Mouse (Mus musculus) olfactory bulb, adult 2 months (tissue): Measurements from ENCODE around the gene Ube4b. TPM values are rescaled to one million over a fixed set of nuclear protein-coding genes. Genes with fewer than 3 reads are reported as not detected.

Experiments
- H3K27ac ChIP-seq: fragments of 200-500 bp; 2 replicates; pipeline ENCODE4 v1.5.1; 2012; ENCODE audit warnings: low read depth, low read length; ENCODE audit not compliant: insufficient read depth
- H3K4me1 ChIP-seq: fragments of 200-500 bp; 2 replicates; pipeline ENCODE4 v1.6.1; 2012; ENCODE audit warnings: low read length; ENCODE audit not compliant: control insufficient read depth, insufficient read depth
- H3K4me3 ChIP-seq: fragments of 200-500 bp; 2 replicates; pipeline ENCODE4 v1.5.1; 2012; ENCODE audit warnings: mild to moderate bottlenecking, low read depth, low read length, moderate library complexity; ENCODE audit not compliant: insufficient read depth
- CTCF ChIP-seq: fragments of 200-500 bp; IDR thresholded peaks from 2 replicates; pipeline ENCODE4 v1.5.1; 2012; ENCODE audit warnings: low read depth, mild to moderate bottlenecking, low read length, moderate library complexity; ENCODE audit not compliant: insufficient read depth
- POLR2A ChIP-seq: fragments of 200-500 bp; IDR thresholded peaks from 2 replicates; pipeline ENCODE4 v1.6.1; 2012; ENCODE audit warnings: mild to moderate bottlenecking, low read depth, low read length, moderate library complexity; ENCODE audit not compliant: insufficient read depth
- WGBS: fragments of 180-500 bp; shearing (Covaris S2); methylation state at CpG from one replicate; pipeline ENCODE4 v1.1.7; 2018; 5-methylcytosine and 5-hydroxymethylcytosine counted together
- polyA plus RNA-seq: library from polyadenylated mRNA; stranded (reverse); fragments of >200 nt; gene quantifications from 2 replicates; pipeline ENCODE4 v1.2.4, GENCODE M21; 2012; ENCODE audit warnings: low replicate concordance; ENCODE audit not compliant: missing spikeins, insufficient read depth, insufficient read length

Gene Ube4b
- polyA plus RNA-seq, 1 experiment = not detected

DNA sequence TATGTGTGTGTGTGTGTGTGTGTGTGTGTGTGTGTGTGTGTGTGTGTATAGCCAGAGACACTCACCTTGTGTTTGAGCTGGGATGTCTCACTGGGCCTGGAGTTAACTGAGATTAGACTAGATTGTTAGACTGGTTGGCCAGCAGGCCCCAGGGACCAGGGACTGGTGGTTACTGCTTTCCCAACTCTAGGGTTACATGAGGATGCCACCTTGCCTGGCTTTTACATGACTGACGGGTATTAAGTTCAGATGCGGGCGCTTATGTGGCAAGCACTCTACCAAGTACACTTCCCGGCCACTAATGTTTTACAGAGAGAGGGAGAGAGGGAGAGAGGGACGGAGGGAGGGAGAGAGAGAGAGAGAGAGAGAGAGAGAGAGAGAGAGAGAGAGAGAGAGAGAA lies 114.6 kb downstream of the Ube4b start:
- WGBS = 94% methylated on average over 5 of the region's 5 CpGs
- H3K4me3 ChIP-seq = no peak overlapping the region
- H3K4me1 ChIP-seq = no peaks in the 10 kb centered on the region
- H3K27ac ChIP-seq = no peak overlapping the region
- TF ChIP-seq POLR2A (no peak), CTCF (no peak)

DNA sequence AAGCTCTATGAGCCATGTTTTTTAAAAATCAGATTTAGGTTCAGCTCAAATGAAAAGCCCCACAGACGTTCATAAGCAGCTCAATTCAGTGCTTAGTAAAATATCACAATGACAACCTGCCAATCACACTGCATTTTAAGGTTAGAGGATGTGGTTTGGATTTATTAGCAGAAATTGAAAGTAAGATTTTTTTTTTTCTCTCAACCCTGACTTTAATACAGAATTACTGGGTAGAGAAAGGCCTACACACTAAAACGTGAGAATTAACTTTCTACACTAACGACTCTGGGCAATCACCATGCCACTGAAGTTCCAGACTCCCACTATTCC lies 118.1 kb downstream of the Ube4b start:
- peak overlapping the region; percentile 63 for H3K4me3 ChIP-seq
- no peak overlapping the region for H3K27ac ChIP-seq
- no peak for TF ChIP-seq POLR2A
- no peak for TF ChIP-seq CTCF
- H3K4me1 ChIP-seq = peaks cover 5% of the 10 kb centered on the region; the same call in 1 of the 2 replicates
- WGBS = 51% methylated on average over 3 of the region's 3 CpGs

DNA sequence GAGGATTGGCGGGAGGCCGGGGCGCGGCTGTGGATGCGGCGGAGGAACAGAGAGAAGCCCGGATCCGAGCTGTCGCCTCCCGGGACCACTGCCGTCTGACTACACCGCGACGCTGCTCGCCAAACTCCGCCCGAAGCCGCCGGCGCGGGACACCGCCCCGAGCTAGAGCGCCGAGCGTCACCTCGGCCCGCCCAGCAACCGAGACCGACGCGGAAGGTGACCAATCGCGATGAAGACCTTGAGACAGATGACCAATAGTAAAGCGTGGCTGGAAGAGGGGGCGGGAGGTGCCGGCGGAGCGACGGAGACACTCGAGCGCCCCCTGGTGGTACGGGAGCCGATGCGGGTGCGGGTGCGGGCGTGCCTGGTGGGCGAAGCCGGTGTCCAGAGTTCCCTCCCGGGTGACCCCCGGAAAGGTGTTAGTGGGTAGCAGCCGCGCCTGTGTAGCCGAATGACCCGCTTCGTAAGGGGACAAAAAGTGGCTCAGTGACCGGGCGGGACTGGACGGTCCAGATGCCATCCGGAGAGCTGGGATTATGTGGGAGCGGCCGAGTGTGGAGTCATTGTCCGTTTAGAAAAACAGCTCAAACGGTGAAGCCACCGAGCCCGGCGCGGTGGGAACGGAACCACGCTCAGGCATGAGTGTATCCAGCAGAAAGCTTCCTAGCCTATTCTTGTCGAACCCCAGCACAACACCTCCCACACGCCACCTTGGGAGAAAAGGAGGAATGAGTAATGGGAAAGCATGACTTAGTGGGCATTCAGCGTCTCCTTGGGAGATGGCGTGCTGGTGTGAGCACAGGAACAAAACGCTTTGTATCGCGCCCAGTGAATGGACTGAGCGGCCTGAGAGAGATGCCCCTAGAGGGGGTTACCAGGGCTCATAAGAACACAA lies 118.7 kb downstream of the Ube4b start, which contains the start of gene Kif1b:
Kif1b (minus strand) TSS at position 98 of the 895 bp plus-strand sequence.
- WGBS = under 1% methylated on average over 79 of the region's 79 CpGs
- Histone ChIP-seq H3K4me1 (peaks cover 5% of the 10 kb centered on the region; the same call in 1 of the 2 replicates), H3K27ac (peak within 1 kb of the TSS; percentile 84), H3K4me3 (peak within 1 kb of the TSS; percentile 83)
- peak; percentile 95 for TF ChIP-seq POLR2A
- TF ChIP-seq CTCF = peak; percentile 97

DNA sequence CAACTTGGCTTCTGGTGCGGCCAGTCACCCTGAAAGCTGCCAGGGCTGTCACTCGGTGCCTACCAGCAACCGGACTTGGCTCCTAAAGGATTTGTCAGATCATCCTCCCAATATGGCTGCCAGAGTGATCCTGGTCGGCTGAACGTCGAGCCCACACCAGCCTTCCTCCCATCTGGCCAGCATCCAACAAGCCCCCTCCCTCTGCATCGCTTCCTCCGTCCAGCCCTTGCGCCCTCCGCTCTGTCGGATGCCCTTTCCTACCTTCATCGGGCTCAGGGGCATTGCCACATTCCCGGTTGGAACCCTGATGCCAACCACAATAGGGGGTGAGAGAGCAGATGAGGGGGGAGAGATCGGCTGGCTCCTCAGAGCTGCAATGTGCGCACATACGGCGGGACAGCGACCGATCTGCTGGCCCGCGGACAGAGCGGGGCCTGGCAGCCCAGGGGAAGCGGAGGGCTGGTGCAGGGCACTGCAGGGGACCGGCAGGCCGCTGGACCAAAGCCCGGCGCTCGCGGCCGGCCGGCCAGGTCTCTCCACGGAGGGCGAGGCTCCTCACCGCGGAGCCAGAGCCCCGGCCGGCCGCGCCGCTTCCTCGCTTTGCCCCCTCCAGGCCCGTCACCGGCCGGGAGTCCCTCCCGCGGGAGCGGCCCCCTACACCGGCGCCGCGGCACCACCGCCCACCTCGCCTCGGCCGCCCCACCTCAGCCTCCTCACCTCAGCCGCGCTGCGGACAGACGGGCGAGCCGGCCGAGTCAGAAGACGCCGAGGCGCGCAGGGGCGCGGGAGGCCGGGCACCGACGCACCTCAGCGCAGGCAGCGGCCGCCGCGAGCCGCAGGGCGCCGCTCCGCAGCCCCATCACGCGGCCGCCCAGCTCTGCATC lies 119.6 kb downstream of the Ube4b start:
- TF ChIP-seq POLR2A (no peak), CTCF (no peak)
- peak overlapping the region; percentile 83 for H3K4me3 ChIP-seq
- H3K27ac ChIP-seq = peak overlapping the region; percentile 84
- H3K4me1 ChIP-seq = peaks cover 5% of the 10 kb centered on the region; the same call in 1 of the 2 replicates
- WGBS = under 1% methylated on average over 81 of the region's 83 CpGs

DNA sequence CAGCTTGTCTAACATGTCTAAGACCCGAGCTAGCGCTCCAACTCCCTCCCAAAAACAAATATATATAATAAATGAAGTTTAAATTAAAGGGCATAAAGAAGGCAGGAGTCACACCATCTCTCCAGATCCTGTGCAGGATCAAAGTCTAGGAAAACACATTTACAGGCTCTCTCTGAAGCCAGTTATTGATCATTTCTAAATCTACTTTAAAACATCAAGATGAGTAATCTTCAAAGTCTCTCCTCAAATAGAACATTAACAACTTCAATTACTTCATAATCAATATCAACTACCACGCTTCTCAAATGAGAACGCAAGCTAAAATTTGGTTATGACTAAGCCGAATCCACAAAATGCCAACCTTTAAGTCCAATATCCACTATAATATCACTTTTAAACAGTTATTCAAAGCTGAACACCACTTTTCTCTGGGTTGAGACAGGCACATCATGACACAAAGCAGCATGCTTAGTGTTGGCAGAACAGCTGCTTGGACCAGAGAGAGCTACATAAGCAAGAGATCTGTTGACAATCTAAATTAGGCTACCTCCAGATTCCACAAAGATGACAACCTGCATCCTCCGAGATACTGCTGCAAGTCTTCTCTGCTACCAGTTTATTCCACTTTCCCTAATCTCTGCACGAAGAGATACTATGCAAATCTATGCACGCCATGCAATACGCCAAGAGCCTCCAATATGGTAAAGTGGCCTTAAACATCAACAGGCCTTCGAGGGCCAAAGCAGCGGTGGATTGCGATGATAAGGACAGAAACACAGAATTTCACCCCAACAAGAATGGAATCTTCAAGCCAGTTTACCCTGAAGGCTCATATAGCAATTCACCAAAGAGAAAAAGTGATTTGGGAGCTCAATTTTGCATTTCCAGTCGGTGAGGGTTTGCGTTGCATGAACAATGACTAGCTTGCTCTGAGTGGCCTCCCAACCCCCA lies 120.5 kb downstream of the Ube4b start:
- peaks cover 11% of the 10 kb centered on the region for H3K4me1 ChIP-seq
- 46% methylated on average over 14 of the region's 14 CpGs for WGBS

DNA sequence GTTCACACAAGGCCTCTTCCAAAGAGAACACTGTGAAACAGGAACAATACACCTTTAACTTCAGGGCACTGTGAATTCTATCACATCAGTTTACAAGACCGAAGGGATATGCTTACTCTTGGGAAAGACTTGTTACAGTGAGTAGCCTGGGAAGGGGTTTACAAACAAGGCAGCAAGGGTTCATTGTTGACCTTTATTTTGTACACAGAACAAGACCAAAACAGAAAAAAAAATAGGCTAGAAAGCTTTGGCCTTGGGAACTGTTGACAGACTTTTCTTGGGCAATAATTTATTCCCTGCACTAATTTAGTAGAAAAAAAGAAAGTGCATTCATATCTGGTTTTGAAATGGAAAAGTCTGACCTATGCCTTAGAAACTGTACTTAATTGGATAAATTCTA lies 122.1 kb downstream of the Ube4b start:
- no peak overlapping the region for H3K4me3 ChIP-seq

More for the DNA sequence above, 120.5 kb downstream of the Ube4b start:
- peak overlapping the region; percentile 84 for H3K27ac ChIP-seq
- H3K4me3 ChIP-seq = peak overlapping the region; percentile 83
- TF ChIP-seq CTCF (no peak), POLR2A (no peak)

DNA sequence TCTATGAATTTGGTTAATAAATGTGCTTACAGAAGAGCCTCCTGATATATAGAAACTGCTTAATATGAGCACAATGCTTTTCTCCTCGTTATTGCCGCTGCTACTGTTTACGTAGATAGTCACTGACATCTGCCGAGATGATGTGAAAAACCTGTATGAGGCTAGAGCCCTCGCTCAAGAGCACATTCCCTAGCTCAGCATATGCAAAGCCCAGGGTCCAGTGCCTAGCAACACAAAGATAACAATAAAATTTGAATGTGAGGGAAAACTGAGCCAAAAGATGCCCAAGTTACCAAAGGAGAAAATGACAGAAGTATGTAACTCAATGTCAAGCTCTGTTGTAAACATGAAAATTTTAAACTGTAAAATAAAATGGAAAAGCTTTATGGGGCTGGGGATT lies 123.0 kb downstream of the Ube4b start:
- TF ChIP-seq CTCF = no peak
- no peak for TF ChIP-seq POLR2A
- Histone ChIP-seq H3K27ac (no peak overlapping the region), H3K4me1 (peaks cover 11% of the 10 kb centered on the region), H3K4me3 (no peak overlapping the region)
- 71% methylated on average over 5 of the region's 5 CpGs for WGBS

More for the DNA sequence above, 122.1 kb downstream of the Ube4b start:
- WGBS = 59% methylated on average over 1 of the region's 1 CpGs
- TF ChIP-seq CTCF = no peak
- TF ChIP-seq POLR2A = no peak
- H3K27ac ChIP-seq = no peak overlapping the region
- peaks cover 11% of the 10 kb centered on the region for H3K4me1 ChIP-seq

DNA sequence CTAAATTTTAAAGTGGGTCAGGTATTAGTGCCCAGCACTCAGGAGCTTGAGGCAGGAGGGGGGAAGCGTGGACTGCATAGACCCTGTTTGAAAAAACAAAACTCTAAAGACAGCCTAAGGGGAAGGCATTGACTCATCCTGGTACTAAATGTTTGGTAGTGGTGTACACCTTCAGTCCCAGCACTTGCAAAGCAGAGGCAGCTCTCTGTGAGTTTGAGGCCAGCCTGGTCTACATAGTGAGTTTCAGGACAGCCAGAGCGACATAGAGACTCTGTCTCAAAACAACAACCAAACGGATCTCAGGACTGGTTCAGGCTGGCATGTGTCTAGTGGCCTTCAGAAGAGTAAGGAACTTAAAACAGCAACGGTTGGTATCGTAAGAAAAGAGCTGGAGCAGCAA lies 123.8 kb downstream of the Ube4b start:
- no peak overlapping the region for H3K4me3 ChIP-seq
- TF ChIP-seq POLR2A (no peak), CTCF (no peak)
- 71% methylated on average over 5 of the region's 5 CpGs for WGBS
- peaks cover 14% of the 10 kb centered on the region for H3K4me1 ChIP-seq
- H3K27ac ChIP-seq = no peak overlapping the region

DNA sequence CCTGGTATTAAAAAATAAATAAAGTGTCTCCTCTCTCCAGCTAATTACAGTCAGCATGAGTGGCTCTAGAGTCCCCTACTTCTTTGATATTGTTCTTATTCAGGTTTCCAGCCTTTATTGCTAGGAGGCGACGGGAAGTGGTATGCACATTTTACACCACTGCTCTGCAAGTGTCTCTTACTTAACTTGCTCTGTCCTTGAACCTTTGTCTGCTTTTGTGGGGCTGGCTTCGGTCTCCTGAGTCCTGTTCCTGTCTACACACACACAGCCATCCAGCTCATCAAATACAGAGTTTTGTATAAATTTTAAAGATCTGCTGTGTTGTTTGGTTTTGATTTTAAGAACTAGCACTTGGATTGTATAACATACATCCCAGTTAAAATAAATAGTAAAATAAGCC lies 124.4 kb downstream of the Ube4b start:
- 74% methylated on average over 3 of the region's 3 CpGs for WGBS
- H3K27ac ChIP-seq = no peak overlapping the region
- no peak overlapping the region for H3K4me3 ChIP-seq
- peaks cover 14% of the 10 kb centered on the region for H3K4me1 ChIP-seq
- TF ChIP-seq CTCF (no peak), POLR2A (no peak)
